Mouse (Mus musculus) urinary bladder, adult 18-20 months (tissue): ENCODE data around the gene Ggact.

Experiments
- DNase-seq, 2 experiments: peaks; one replicate each; pipeline ENCODE4 v3.0.0; 2022; ENCODE audit warnings: low spot score in 2 of 2, mixed read lengths in 2 of 2

Ggact gene

GRCm38 (mm10) chr14:122900679-122901078 lies 12.9 kb downstream of the Ggact start:
- no peak for DNase-seq

- DNase-seq, result no peak
Observed at GRCm38 (mm10) chr14:122898550-122898949, 15.0 kb downstream of the Ggact start.

- no peak for DNase-seq
Observed at GRCm38 (mm10) chr14:122896106-122896505, 17.5 kb downstream of the Ggact start.

- DNase-seq, result no peak
Observed at GRCm38 (mm10) chr14:122891470-122891968, 22.0 kb downstream of the Ggact start.

GRCm38 (mm10) chr14:122888480-122888872 lies 25.1 kb downstream of the Ggact start:
- DNase-seq, result no peak

- DNase-seq, result no peak
Observed at GRCm38 (mm10) chr14:122887702-122888479, 25.7 kb downstream of the Ggact start.

- no peak for DNase-seq
Observed at GRCm38 (mm10) chr14:122887278-122887677, 26.3 kb downstream of the Ggact start.

GRCm38 (mm10) chr14:122885893-122886292 lies 27.7 kb downstream of the Ggact start:
- no peak for DNase-seq

- no peak for DNase-seq
Observed at GRCm38 (mm10) chr14:122883821-122884584, 29.6 kb downstream of the Ggact start.

GRCm38 (mm10) chr14:122883410-122883806 lies 30.1 kb downstream of the Ggact start:
- no peak for DNase-seq

GRCm38 (mm10) chr14:122882795-122883409 lies 30.7 kb downstream of the Ggact start:
- DNase-seq, result no peak

- no peak for DNase-seq
Observed at GRCm38 (mm10) chr14:122882201-122882639, 31.3 kb downstream of the Ggact start.

GRCm38 (mm10) chr14:122881699-122882098 lies 31.9 kb downstream of the Ggact start:
- DNase-seq, result no peak

- DNase-seq, result no peak
Observed at GRCm38 (mm10) chr14:122880291-122880690, 33.3 kb downstream of the Ggact start.

- no peak for DNase-seq
Observed at GRCm38 (mm10) chr14:122877787-122878186, 35.8 kb downstream of the Ggact start.

GRCm38 (mm10) chr14:122876723-122877122 lies 36.8 kb downstream of the Ggact start:
- DNase-seq, result no peak

- DNase-seq, result peak; percentile 44 to 50
Observed at GRCm38 (mm10) chr14:122876163-122876562, 37.4 kb downstream of the Ggact start.

GRCm38 (mm10) chr14:122875636-122876035 lies 37.9 kb downstream of the Ggact start:
- no peak for DNase-seq

GRCm38 (mm10) chr14:122875056-122875455 lies 38.5 kb downstream of the Ggact start:
- no peak for DNase-seq

GRCm38 (mm10) chr14:122872612-122873011 lies 40.9 kb downstream of the Ggact start:
- DNase-seq, result no peak

GRCm38 (mm10) chr14:122871841-122872580 lies 41.5 kb downstream of the Ggact start:
- DNase-seq, result no peak

GRCm38 (mm10) chr14:122869831-122870230 lies 43.7 kb downstream of the Ggact start:
- no peak for DNase-seq
